Mouse (Mus musculus) lung, adult 2 months (tissue): ENCODE measurements around the gene Phc3.

ENCODE experiments used
- CTCF ChIP-seq: fragments of 200-500 bp; IDR thresholded peaks from 2 replicates; pipeline ENCODE4 v1.5.1; 2011; ENCODE audit warnings: mild to moderate bottlenecking, low read length, control low read depth; ENCODE audit not compliant: insufficient read depth
- POLR2A ChIP-seq: fragments of 200-500 bp; IDR thresholded peaks from 2 replicates; pipeline ENCODE4 v1.6.1; 2011; ENCODE audit warnings: low read depth, mild to moderate bottlenecking, control low read depth, low read length, borderline replicate concordance; ENCODE audit errors: extremely low read depth

- no peak for TF ChIP-seq POLR2A
- TF ChIP-seq CTCF: no peak
These were observed 22.9 kb upstream of the Phc3 start for GRCm38 (mm10) chr3:30992161-30992560.
